Mouse (Mus musculus): ENCODE data around the gene Hivep2. TPM values are rescaled to one million over a fixed set of nuclear protein-coding genes. Genes with fewer than 3 reads are reported as not detected.

Gene Hivep2
- total RNA-seq, 2 experiments from 2014 or later = 1.2 to 1.6 TPM

- ATAC-seq (replicated peaks; ENCODE audit: poor library complexity) = no peak
Observed at GRCm38 (mm10) chr10:14070498-14071079, 104.7 kb downstream of the Hivep2 start.

- ATAC-seq (replicated peaks; ENCODE audit: poor library complexity) = no peak
Observed at GRCm38 (mm10) chr10:14072504-14072903, 106.6 kb downstream of the Hivep2 start.

GRCm38 (mm10) chr10:14075767-14076166 lies 109.9 kb downstream of the Hivep2 start:
- no peak for ATAC-seq (replicated peaks; ENCODE audit: poor library complexity)

- ATAC-seq (replicated peaks; ENCODE audit: poor library complexity) = no peak
Observed at GRCm38 (mm10) chr10:14076880-14077279, 111.0 kb downstream of the Hivep2 start.

- ATAC-seq (replicated peaks; ENCODE audit: poor library complexity) = no peak
Observed at GRCm38 (mm10) chr10:14080830-14081229, 115.0 kb downstream of the Hivep2 start.

- no peak for ATAC-seq (replicated peaks; ENCODE audit: poor library complexity)
Observed at GRCm38 (mm10) chr10:14081824-14082223, 115.9 kb downstream of the Hivep2 start.

- ATAC-seq (replicated peaks; ENCODE audit: poor library complexity) = no peak
Observed at GRCm38 (mm10) chr10:14082275-14082674, 116.4 kb downstream of the Hivep2 start.

GRCm38 (mm10) chr10:14085241-14085659 lies 119.4 kb downstream of the Hivep2 start:
- no peak for ATAC-seq (replicated peaks; ENCODE audit: poor library complexity)

GRCm38 (mm10) chr10:14085882-14086515 lies 120.1 kb downstream of the Hivep2 start:
- peak; percentile 76 for ATAC-seq (replicated peaks; ENCODE audit: poor library complexity)

GRCm38 (mm10) chr10:14087316-14087715 lies 121.4 kb downstream of the Hivep2 start:
- ATAC-seq (replicated peaks; ENCODE audit: poor library complexity) = no peak

- ATAC-seq (replicated peaks; ENCODE audit: poor library complexity) = no peak
Observed at GRCm38 (mm10) chr10:14089488-14089887, 123.6 kb downstream of the Hivep2 start.

- no peak for ATAC-seq (replicated peaks; ENCODE audit: poor library complexity)
Observed at GRCm38 (mm10) chr10:14094033-14094432, 128.2 kb downstream of the Hivep2 start.

- no peak for ATAC-seq (replicated peaks; ENCODE audit: poor library complexity)
Observed at GRCm38 (mm10) chr10:14096045-14096444, 130.2 kb downstream of the Hivep2 start.

GRCm38 (mm10) chr10:14099182-14099581 lies 133.3 kb downstream of the Hivep2 start:
- ATAC-seq (replicated peaks; ENCODE audit: poor library complexity) = no peak

GRCm38 (mm10) chr10:14100041-14100440 lies 134.2 kb downstream of the Hivep2 start:
- no peak for ATAC-seq (replicated peaks; ENCODE audit: poor library complexity)

GRCm38 (mm10) chr10:14100847-14101246 lies 135.0 kb downstream of the Hivep2 start:
- no peak for ATAC-seq (replicated peaks; ENCODE audit: poor library complexity)

GRCm38 (mm10) chr10:14101966-14102365 lies 136.1 kb downstream of the Hivep2 start:
- ATAC-seq (replicated peaks; ENCODE audit: poor library complexity) = peak; percentile 71

GRCm38 (mm10) chr10:14107980-14108671 lies 142.3 kb downstream of the Hivep2 start:
- ATAC-seq (replicated peaks; ENCODE audit: poor library complexity) = no peak

- ATAC-seq (replicated peaks; ENCODE audit: poor library complexity) = no peak
Observed at GRCm38 (mm10) chr10:14115846-14116245, 150.0 kb downstream of the Hivep2 start.

GRCm38 (mm10) chr10:14116978-14117377 lies 151.1 kb downstream of the Hivep2 start:
- ATAC-seq (replicated peaks; ENCODE audit: poor library complexity) = no peak

GRCm38 (mm10) chr10:14119201-14119600 lies 153.3 kb downstream of the Hivep2 start:
- ATAC-seq (replicated peaks; ENCODE audit: poor library complexity) = no peak

- ATAC-seq (replicated peaks; ENCODE audit: poor library complexity) = no peak
Observed at GRCm38 (mm10) chr10:14120512-14120911, 154.6 kb downstream of the Hivep2 start.
